Mouse (Mus musculus): ENCODE measurements around the gene Gcnt3.

Gcnt3 gene

DNA sequence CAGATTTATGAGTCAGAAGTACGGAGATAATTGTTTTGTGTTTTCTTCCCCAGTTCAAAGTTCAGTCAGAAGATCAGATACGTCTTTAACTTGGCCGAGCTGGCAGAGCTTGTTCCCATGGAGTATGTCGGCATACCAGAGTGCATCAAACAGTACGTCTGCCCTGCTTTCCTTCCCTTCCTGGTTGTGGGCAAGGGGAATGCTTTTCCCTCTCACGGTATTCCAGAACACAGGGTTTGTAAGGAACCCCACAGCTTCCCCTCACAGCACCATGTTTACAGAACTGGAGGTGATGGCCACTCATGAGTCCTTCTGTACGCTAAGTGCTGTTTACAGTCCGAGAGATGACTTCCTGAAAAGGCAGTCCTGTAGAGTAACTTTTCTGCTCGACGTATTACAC, 34.4 kb downstream of the Gcnt3 start:
- no peak for DNase-seq (ENCODE audit: low spot score)

DNA sequence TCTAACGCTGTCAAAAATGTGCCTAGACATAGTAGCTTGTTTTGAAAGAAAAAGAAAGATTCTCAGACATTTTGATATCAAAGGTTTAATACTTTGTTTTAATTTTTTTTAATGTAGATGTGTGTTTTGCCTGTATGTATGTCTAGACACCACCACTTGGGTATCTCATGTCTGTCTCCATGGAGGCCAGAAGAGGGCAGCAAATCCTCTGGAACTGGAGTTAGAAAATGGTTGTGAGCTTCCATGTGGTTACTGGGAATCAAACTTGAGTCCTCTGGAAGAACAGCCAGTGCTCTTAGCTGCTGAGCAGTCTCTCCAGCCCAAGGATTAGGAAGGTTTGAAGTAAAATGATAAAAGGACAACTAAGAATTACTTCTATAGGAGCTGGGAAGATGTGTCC, 38.6 kb downstream of the Gcnt3 start:
- DNase-seq (ENCODE audit: low spot score): no peak

DNA sequence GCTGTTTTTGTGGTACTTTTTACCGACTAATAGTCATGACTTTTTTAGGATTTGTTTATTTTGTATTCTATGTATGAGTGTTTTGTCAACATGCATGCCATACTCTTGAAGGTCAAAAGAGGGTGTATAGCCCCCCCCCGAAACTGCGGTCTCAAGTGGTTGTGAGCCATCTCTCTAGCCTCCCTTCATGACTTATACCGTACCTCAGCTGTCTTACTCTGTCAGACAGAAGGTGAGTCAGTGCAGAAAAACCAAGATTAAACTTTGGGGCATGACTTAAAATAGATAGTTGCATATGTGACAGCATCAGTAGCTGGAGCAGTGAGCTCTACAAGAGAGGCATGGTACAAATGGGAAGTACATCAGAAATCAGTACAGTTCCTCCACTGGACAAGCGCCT, 43.3 kb downstream of the Gcnt3 start:
- no peak for DNase-seq (ENCODE audit: low spot score)

DNA sequence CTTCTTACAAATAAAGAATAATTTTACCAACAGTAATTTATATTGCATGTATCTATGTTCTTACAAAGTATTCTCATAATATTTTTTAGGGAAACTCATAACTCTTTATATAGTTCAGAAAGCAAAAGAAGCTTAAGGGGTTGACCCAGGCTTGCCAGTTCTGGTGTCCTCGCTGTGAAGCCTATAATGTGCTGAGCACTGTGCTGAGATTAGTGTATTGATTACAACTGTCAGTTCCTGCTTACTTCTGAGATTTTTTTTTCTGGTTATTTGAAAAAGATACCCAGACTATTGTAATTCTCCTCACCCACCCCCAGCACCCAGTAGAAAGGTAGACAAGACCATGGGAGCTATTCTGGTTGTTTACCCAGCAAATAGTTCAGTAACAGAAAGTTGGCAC, 44.4 kb downstream of the Gcnt3 start:
- DNase-seq (ENCODE audit: low spot score): no peak

DNA sequence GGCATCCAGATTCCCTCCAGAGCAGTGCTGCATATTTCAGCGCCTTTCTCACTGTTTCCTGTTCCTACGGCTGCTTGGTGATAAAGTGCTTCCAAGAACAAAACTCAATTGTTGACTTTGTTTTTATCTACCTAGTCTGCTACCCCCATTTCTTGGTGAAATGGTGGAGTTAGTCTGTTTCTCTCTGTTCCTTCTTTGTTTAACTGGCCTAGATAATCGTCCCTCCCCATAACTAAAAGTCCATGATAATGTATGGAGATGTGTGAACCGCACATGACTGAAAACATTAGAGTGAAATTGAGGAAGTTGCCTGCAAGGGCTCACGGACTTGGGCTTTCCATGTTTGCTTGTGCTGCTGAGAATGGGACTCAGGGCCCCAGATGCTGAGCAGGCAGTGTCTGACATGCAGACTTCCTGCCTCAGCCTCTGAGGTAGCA, 45.0 kb downstream of the Gcnt3 start:
- no peak for DNase-seq (ENCODE audit: low spot score)

DNA sequence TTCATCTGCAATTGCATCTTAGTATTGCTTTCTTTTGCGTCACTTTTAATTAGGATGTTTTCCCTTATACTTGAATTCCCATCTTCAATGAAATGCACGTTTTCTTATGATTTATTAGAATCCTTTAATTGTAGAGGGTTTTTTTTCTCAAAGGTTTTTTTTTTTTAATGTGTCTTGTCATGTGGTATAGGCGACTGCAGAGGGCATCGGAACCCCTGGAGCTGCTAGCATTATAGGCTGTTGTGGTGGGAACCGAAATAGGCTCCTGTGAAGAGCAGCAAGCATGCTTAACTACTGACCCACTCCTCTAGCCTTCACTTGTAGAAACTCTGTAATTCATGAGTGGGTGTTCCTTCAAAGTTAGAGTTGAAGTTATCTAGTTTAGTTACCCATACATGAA, 47.5 kb downstream of the Gcnt3 start:
- DNase-seq (ENCODE audit: low spot score): no peak

DNA sequence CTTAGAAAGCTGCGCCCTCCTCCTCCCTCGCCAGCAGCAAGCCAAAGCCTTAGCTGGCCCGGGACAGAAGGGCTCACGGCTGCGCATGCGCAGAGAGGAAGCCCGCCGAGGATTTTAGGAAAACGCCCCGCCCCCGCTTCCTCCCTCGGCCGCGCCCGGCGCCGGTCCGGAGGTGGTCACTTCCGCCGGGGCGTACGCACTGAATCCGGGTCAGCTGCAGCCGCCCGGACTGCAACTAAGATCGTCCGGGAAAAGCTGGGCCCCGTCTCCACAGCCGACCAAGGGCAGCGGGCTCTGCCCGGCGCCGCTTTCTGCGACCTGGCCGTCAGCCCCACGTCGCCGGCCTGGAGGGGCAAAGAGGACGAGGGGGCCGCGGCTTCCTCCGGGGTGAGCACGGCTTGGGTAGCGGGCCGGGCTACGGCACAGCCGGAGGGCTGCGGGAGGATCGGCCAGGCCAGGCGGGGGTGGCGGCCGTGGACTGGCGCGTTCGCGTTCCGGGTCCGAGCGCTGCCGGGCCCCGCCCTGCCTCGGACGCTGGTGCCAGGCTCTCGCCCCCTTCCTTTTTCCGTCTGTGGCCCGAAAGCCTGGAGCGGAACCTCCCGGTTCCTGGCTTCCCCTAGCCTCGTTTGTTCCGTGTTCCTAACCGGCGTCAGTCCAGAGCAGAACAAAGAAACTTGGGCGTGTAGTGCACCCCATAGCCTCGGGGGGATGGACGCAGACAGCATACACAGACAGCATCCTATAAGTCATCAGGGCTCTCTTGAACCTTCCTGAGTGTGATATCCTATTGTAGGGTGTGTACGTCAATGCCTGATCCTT, 48.4 kb downstream of the Gcnt3 start, which contains the start of gene Bnip2:
TSS of gene Bnip2 (plus strand) at position 164 of the 819 bp plus-strand sequence.
- DNase-seq (ENCODE audit: low spot score): peak; percentile 96

DNA sequence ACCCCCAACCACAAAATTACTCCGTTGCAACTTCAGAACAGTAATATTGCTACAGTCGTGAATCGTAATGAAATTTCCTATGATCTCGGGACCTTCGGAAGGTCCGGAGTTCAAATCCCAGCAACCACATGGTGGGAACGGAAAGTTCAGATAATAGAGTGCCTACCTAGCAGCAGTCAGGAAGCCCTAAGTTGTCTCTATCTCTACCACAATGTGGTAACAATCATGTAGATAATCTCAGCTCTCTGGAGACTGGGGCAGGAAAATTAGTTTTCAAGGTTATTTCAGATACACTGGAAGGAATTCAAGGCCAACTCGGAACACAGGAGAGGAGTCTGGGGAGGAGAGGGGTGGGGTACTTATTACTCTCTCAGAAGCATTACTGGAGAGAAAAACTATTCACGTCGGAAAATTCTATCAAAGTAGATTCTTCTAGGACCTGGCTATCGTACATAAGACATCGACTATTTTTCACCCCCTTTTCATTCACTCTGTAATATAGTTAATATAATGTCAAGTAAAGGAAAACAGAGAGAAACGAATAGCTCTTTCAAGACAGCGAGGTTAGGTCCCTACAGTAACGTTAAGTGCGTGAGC, 49.1 kb downstream of the Gcnt3 start:
- no peak for DNase-seq (ENCODE audit: low spot score)

DNA sequence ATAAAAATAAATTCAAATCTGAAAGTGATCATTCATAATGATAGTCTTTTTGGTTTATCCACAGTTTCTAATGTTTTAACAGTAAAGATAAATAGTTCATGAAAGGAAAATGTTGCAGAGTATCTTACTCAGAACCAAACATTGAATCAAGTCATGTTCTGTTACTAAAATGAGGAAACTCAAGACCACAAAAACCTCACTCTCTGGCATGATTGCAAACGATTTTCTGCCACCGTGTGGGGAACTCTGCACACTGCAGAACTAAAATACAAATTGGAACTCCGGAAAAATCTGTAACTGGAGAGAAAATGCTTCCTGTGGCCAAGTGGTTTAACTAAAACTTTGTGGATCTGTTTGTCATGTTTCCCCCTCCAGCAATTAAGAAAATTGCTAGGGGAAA, 50.3 kb downstream of the Gcnt3 start:
- peak; percentile 72 for DNase-seq (ENCODE audit: low spot score)

DNA sequence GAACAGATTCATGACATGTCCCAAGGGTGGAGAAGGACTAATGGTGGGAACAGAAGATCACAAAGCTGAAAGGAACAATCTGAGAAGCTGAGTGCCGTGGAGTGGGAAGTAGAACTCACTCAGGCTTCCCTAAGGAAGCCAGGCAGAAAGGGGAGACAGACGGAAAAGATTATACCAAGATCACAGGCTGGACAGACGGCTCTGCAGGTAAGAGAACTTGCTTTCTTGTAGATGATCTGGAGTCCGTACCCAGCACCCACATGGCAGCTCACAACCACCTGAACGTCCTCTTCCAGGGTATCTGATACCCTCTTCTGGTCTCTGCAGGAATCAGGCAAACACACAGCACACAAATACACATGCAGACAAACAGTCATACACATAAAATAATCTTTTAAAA, 51.3 kb downstream of the Gcnt3 start:
- no peak for DNase-seq (ENCODE audit: low spot score)

DNA sequence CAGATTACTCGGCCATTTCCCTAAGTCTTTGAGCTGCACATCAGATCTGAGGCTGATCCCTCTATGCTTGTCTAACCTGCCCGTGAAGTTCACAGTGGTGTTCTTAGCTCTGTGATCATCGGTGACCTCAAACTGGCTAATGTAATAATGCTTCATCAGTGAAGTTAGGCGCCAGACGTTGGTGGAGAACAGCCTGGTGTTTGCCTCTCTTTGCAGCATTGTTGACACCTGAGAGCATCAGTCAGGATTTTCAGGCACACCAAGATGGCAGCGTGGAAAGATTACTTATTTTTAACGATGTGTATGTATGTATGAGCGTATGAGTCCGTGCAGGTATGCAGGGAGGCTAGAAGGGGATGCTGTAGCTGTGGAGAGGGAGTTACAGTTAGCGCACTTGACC, 51.8 kb downstream of the Gcnt3 start:
- DNase-seq (ENCODE audit: low spot score): no peak

DNA sequence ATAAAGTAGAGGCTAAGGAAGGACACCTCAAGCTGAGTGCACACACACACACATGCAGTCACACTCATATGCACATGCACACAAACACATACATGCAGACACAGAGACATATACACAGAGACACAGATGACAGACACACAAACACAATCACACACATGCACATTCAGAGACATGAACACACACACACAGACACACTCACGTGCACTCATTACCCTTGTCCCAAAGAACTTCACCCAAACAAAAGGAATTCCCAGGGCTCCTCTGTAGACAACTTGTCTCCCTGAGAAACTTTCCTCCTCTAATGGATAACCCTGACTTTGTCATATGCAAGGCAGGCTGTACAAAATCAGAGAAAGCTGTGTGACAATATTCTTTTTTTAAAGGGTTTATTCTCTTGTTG, 52.4 kb downstream of the Gcnt3 start:
- no peak for DNase-seq (ENCODE audit: low spot score)

Measured in layer of hippocampus, adult 11-12 months (tissue).